Mouse (Mus musculus) left cerebral cortex, adult 11 months (tissue): ENCODE data around the gene Qrsl1.

Source experiments
- DNase-seq: peaks from one replicate; pipeline ENCODE4 v3.0.0; 2022; ENCODE audit warnings: low spot score

Qrsl1 gene

DNA sequence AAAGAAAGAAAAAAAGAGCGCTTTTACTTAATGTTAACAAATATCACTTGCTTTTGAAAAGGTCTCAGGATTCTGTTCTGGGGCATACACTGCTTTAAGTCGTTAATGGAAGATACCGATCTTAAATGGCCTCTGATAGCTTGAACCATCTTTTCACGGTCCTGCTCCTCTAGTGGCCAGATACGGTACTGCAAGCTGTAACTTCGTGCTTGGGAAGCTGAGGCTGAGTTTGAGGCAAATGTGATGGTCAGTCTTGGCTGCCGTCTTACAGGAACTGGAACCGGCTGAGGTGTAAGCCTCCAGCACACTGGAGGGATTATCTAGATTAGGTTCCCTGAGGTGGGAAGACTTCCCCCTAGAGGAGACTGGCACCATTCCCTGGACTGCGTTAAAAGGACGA, 30.8 kb downstream of the Qrsl1 start:
- DNase-seq, result no peak

DNA sequence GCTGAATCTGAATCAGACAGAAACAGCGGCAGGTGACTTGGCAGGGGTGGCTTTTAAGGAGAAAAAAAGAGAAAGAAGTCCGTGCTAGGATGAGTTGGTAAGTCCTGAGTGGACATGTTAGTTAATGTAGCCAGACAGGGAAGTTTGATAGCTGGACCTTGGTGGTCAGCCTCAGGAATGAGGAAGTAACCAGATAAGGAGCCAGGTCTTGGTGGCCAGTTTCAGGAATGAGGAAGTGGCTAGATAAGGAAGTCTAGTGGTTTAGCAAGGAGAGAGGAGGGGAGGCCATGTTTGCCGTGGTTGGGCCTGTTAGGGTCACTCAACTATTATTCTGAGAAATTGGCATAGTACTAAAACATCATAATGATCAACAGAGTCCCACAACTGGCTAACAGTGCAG, 45.2 kb downstream of the Qrsl1 start:
- no peak for DNase-seq

GRCm38 (mm10) chr10:43855916-43856315, 45.6 kb downstream of the Qrsl1 start:
- no peak for DNase-seq

DNA sequence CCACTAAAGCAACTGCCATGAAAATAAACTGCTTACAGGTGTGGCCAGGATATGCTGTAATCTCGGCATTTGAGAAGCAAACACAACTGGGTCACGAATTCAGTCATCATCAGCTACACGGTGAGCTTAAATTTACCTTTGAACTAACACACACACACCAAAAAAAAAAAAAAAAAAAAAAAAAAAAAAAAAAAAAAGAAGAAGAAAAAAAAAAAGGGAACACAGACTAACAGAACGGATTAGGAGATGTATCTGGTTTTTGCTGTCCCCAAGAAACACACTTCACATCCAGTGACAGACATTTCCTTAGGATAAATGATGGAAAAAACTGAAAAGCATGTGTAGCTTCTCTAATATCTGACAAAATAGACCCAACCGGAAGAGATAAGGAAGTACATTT, 49.6 kb downstream of the Qrsl1 start:
- DNase-seq, result no peak

DNA sequence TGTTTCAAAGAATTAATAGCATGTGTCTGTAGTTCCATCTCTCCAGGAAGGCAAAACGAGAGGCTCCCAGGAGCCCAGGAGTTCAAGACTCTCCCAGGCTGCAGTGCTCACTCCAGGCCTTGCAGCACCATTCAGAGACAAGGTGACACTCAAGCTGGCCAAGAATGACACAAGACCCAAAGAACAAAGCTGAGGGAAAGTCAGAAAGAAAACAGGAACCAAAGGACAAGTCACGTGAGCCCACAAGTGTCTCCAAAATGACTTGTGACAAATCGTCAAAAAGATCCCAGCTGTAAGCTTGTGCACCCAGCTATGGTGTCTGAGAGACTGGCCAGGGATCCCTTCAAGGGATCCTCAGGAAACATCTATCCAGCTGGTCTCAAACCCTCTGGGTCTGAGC, 52.1 kb downstream of the Qrsl1 start:
- no peak for DNase-seq

DNA sequence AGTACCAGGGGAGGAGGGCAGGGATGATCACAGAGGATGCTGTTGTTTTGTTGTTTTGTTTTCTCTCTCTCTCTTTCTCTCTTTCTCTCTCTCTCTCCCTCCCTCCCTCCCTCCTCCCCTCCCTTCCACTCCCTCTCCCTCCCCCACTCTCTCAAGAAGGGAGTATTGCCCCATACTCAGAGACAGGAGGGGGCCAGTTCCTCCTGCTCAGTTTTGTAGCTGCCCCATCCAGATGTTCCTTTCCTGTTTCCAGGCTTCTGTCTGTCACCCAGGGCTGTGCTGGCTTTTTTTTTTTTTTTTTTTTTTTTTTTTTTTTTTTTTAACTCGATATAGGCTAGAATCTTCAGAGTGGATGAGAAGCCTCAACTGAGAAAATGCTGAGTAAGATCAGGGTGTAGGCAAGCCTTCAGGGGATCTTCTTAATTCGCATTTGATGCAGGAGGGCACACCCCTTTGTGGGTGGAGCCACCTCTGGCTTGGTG, 55.4 kb downstream of the Qrsl1 start:
- no peak for DNase-seq

GRCm38 (mm10) chr10:43845442-43845841, 56.1 kb downstream of the Qrsl1 start:
- no peak for DNase-seq

DNA sequence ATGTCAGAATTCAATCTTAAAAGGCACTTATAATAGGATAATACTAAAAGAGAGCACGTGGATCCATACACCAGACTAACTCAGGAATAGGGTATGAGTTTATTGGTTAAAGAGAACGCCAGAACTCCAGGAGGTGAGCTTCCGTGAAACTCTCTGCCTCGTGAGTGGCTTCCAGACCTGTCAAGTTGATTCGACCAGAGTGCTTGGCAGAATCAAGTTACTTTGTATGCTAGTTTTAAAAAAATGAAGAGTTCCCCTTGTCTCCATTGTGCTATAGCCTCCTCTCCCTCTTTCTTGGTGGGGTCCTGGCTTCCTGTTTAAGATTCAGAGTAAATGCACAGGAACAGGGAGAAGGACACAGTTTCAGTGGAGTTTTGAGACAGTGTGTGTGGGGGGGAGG, 60.1 kb downstream of the Qrsl1 start:
- DNase-seq, result no peak

DNA sequence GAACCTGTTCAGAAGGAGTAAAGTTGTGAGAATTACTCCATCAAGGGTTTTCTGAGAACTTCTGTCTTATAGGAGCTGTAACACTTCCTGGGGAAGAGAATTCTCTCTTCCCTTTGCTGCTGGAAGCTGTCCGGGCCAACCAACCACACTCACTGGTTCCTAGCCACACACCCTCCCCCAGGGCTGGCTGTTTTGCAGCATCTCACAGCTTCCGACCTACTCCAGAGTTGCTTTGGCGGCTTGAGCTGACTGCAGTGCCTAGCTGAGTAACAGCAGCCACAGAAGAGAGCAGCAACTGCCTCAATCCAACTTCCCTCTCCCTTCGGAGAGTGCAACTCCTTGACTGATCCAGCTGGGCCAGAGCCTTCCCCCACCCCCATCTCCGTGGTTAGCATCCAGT, 68.7 kb downstream of the Qrsl1 start:
- DNase-seq, result no peak

DNA sequence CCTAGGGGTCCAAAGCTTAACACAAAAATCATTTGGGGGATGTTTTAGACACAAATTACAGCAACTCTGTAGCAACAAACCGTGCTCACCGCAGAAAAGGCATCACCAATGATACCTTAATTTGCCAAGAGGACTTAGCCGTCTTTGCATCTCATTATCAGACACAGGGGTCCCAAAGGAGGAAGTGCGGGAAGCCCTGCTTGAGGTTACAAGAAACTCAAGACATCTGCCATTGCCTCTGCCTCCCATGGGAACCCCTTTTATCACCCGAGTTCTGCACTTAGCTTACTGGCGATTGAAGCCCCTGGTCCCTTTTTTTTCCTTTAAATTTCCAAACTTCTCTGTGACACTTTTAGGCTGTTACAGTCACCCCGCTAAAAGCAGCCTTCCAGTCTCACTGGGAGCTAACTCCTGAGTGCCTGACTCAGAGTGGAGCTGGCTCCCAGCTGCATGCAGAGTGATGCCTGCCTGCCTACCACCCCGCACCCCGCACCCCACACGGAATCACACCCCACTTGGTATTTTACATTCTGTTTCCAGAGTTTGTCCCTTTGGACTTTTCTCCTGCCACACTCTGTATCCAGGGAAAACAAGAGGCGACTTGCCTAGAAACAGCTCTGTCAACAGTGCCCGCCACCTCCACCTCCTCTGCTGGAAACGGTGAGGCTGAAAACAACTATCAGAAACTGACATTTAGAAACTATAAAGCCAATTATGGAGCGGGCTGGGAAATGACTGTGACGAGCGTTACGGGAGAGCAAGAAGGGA, 71.1 kb downstream of the Qrsl1 start:
- DNase-seq, result no peak

GRCm38 (mm10) chr10:43828686-43829015, 72.9 kb downstream of the Qrsl1 start:
- DNase-seq, result no peak

DNA sequence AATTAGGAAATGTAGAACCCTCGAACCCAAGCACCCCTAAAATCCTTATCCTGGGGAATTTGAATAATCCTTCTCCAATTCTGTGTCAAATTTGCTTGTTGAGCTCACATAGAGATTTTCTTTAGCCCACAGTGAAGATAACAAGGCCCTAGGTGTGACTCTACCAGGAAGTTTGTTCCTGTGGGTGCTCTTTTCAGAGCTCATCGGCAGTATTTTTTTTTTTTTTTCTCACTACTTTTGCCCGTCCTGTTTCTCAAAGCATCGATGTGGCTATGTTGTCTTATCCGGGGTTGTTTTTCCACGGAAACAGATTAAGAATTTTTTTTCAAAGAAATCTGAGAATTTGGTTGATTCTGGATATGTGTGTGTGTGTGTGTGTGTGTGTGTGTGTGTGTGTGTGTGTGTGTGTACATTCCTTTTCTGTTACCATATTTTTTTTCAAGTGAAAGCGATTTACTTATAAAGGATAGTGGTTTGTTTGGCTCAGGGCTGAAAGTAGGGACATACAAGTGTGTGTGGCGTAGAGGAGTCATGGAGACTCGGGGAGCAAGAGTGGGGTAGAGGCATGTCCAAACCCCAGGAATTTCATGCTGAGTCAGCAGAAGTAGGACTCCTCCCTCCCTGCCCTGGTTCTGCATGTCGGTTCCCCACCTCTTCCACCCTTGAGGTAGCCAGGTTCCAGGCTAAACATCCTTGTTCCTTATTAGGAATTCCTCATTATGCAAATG, 73.4 kb downstream of the Qrsl1 start:
- no peak for DNase-seq

DNA sequence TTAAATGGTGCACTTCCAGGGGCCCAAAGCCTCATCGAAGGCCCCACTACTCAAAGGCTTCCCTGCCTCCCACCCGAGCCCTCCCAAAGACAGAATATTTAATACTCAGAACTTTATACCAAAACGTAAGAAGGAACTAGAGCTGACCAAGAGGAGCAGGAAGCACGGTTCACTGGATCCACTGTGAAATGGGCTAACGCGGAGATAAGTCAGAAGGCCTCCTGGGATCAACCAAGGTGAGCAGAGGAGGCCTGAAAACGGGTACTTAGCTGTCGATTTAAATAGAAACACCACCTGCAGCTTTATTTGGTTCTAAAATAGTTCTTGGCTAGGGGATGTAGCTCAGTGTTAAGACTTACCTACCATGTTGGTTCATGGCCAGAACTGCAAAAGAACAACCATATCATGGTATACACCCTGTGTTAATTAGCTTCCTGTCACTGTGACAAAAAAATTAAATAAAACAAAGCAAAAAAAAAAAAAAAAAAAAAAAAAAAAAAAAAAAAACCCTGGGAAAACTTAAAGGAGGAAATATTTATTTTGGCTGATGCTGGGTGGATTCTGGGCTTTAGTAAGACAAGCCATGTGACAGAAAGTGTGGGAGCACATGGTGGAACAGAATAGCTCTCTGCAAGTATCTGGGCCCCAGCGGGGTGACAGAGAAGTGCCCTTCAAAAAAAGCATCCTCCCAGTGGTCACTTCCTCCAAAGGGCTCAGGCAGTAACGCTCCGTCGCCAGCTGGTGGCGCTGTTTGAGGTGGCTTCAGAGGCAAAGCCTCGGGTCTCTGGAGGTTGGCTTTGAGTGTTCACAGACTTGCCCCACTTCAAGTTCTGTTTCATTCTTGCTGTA, 74.5 kb downstream of the Qrsl1 start:
- no peak for DNase-seq

GRCm38 (mm10) chr10:43825696-43826095, 75.8 kb downstream of the Qrsl1 start:
- DNase-seq, result no peak

- DNase-seq, result no peak
Measured at GRCm38 (mm10) chr10:43824713-43825112, 76.8 kb downstream of the Qrsl1 start.
